Mouse (Mus musculus): ENCODE results near the gene Nphs1.

- no peak for TF ChIP-seq CTCF (IDR thresholded peaks at IDR 0.05; ENCODE audit: extremely low read depth, insufficient read depth, insufficient read length, insufficient replicate concordance)
- TF ChIP-seq POLR2A (IDR thresholded peaks at IDR 0.05; ENCODE audit: low read depth, low read length) = peak; percentile 84; the same call in 1 of the 2 replicates
Measured at GRCm38 (mm10) chr7:30421175-30421889, 36.8 kb upstream of the Nphs1 start, which contains the start of gene Nfkbid.
